Mouse (Mus musculus) yolk sac, embryonic 10.5 days (tissue): ENCODE measurements at regions not wholly inside any gene's neighbourhood (a gene's known extent, or its start where the extent isn't known, plus 50 kb on each side); places are given as distances from the start of the nearest gene placed in this dataset.

Experiments used
- DNase-seq: peaks from one replicate; pipeline ENCODE4 v3.0.0-alpha.2; 2017; ENCODE audit warnings: low spot score

DNA sequence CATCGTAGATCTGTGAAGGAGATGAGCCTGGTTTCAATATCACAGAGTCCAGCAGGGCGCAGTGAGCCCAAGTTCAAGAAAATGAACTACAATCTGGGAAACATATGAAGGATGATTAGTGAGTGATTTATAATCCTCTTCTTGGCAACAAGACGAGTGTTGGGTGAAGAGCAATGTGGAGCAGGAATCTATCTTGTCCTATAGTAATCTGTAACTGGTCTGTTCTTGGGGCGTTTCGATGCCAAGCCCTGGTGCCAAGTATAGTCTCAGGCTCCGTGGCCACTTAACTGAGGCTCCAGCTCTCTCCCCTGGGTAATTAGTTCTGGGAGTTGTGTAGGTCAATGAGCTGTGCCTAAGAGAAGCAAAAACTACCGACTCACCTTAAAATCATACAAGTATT lies 154.4 kb upstream of the Gorab start:
- no peak for DNase-seq

DNA sequence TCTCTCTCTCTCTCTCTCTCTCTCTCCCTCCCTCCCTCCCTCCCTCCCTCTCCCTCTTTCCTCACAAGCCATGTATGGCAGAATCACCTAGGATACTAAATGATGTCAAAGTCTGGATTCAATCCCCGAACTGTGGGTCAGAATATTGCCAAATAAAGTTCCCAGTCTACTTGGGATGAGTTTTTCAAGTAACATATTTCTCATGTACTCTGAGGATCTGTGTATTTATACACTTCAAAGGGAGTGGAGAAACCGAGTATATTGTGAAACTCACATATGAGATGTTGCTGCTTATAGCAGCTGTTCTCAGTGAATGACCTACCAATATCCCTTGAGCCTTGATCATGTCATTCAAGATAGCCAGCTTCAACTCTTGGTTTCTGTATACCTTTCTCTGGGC lies 151.7 kb upstream of the Gorab start:
- DNase-seq, result no peak

GRCm38 (mm10) chr1:163538776-163539492 lies 135.5 kb upstream of the Gorab start:
- DNase-seq, result no peak

- no peak for DNase-seq
Measured at GRCm38 (mm10) chr1:163530563-163530962, 127.1 kb upstream of the Gorab start.

GRCm38 (mm10) chr1:163517966-163518365 lies 114.5 kb upstream of the Gorab start:
- no peak for DNase-seq

GRCm38 (mm10) chr1:163512847-163513246 lies 109.4 kb upstream of the Gorab start:
- no peak for DNase-seq

- no peak for DNase-seq
Measured at GRCm38 (mm10) chr1:163512008-163512407, 108.5 kb upstream of the Gorab start.

DNA sequence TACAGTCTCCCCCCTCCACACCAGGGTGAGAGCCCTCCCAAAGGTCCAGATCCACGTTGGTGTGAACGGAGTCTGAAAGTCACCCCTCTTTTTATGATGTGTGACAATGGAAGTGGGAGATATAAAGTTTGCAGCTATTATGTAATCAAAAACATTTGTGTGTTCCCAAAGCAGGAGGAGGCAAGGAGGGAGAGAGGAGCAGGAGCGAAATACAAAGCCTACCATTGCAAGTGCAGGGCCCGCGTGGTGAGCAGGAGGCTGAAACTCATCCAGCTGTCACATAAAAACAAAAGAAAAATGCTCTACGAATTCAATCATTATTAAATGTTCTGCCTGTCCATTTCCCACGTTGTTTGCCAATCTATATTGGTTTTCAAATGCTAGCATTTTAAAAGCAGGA lies 101.6 kb upstream of the Gorab start:
- no peak for DNase-seq

- no peak for DNase-seq
Measured at GRCm38 (mm10) chr1:163502557-163502956, 99.1 kb upstream of the Gorab start.

GRCm38 (mm10) chr1:163498398-163498958 lies 95.0 kb upstream of the Gorab start:
- DNase-seq, result no peak

DNA sequence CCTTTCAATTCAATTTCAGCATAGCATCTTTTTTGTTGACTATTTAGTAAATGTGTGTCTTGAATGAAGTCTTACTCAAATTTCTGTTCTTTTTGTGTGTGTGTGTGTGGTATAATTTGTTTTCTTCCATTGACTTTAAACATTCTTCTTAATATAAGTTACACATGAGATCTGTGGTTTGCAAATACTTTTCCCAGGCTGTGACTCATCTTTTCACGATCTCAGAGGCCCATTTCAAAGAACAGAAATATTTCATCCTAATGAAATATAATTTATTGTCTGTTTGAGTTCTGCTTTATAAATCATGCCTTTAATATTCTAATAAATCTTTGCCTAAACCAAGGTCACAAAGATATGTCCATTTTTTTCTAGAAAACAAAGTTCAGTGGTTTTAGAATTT lies 92.9 kb upstream of the Gorab start:
- DNase-seq, result no peak

GRCm38 (mm10) chr1:163488532-163488931 lies 85.1 kb upstream of the Gorab start:
- DNase-seq, result no peak

- DNase-seq, result no peak
Measured at GRCm38 (mm10) chr1:163488109-163488508, 84.6 kb upstream of the Gorab start.

- no peak for DNase-seq
Measured at GRCm38 (mm10) chr1:163483098-163483497, 79.6 kb upstream of the Gorab start.

- DNase-seq, result no peak
Measured at GRCm38 (mm10) chr1:163477478-163478167, 74.2 kb upstream of the Gorab start.

GRCm38 (mm10) chr1:163461194-163461593 lies 57.7 kb upstream of the Gorab start:
- no peak for DNase-seq

- no peak for DNase-seq
Measured at GRCm38 (mm10) chr1:163456366-163456765, 52.9 kb upstream of the Gorab start.
